Mouse (Mus musculus): ENCODE results near the gene Mslnl. TPM values are rescaled to one million over a fixed set of nuclear protein-coding genes. Genes with fewer than 3 reads are reported as not detected.
"Not testable (repeated sequence)": the region's sequence is repeated elsewhere in the genome, so short reads cannot be mapped to it uniquely, and the experiment has no call there.

Gene Mslnl
- polyA plus RNA-seq, 1 experiment from 2014 or later, result not detected

DNA sequence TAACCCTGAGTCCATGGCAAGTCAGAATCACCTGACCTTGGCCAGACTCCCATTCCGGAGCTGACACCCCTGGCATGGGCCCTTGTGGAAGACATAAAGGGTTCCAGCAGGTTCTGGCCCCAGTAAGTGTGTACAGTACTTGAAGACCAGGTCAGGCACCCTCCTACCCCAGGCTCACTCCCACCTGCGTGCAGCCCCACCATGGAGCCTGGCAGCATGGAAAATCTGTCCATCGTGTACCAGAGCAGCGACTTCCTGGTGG is 7.9 kb upstream of the Mslnl start:
- Histone ChIP-seq H3K27me3 (ENCODE audit: control insufficient read depth, insufficient read depth, low read length) (no peaks in the 10 kb centered on the region), H3K9ac (ENCODE audit: low read length) (peak overlapping the region; percentile 72), H3K27ac (ENCODE audit: low read depth, low read length) (no peak overlapping the region), H3K36me3 (ENCODE audit: control insufficient read depth, insufficient read depth, low read length) (no peaks in the 10 kb centered on the region), H3K9me3 (ENCODE audit: control insufficient read depth, low read length) (no peaks in the 10 kb centered on the region), H3K4me1 (replicated peaks; ENCODE audit: control insufficient read depth, insufficient read depth, low read length) (peaks cover 17% of the 10 kb centered on the region), H3K4me2 (ENCODE audit: low read depth, low read length, severe bottlenecking) (peak overlapping the region; percentile 86), H3K4me3 (ENCODE audit: low read depth, low read length) (peak overlapping the region; percentile 55)
- ATAC-seq (replicated peaks; ENCODE audit: low FRiP score) (0 out of 2 replicates have a peak, but pooled peaks have one; percentile 7), DNase-seq (ENCODE audit: low spot score) (no peak)
- WGBS, result 25% methylated on average over 4 of the region's 4 CpGs

DNA sequence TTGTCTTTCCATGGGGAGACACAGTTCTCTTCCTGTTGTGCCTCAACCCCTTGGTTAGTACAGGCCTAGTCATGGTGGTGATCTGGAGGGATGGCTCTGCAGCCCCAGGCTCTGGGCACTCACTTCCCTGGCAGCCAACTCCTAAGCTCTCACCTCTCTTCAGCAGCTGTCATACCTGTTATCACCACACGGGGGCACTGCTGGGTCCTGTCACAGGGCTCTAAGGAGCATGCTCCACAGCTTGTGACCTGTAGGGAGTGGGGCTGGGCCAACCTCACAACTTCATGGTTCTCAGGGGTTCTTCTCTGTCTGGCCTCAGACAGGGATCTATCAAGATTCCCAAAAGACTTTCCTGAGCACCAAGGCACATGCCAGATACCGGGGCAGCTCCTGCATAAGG is 3.8 kb upstream of the Mslnl start:
- Histone ChIP-seq H3K27me3 (ENCODE audit: control insufficient read depth, insufficient read depth, low read length) (no peaks in the 10 kb centered on the region), H3K4me1 (replicated peaks; ENCODE audit: control insufficient read depth, insufficient read depth, low read length) (peaks cover 7% of the 10 kb centered on the region), H3K36me3 (ENCODE audit: control insufficient read depth, insufficient read depth, low read length) (no peaks in the 10 kb centered on the region), H3K27ac (ENCODE audit: low read depth, low read length) (no peak overlapping the region), H3K4me2 (ENCODE audit: low read depth, low read length, severe bottlenecking) (no peak overlapping the region), H3K4me3 (ENCODE audit: low read depth, low read length) (no peak overlapping the region), H3K9me3 (ENCODE audit: control insufficient read depth, low read length) (no peaks in the 10 kb centered on the region), H3K9ac (ENCODE audit: low read length) (no peak overlapping the region)
- WGBS, result 21% methylated on average over 2 of the region's 2 CpGs
- ATAC-seq (replicated peaks; ENCODE audit: low FRiP score), result no peak
- peak; percentile 94 for DNase-seq (ENCODE audit: low spot score)

DNA sequence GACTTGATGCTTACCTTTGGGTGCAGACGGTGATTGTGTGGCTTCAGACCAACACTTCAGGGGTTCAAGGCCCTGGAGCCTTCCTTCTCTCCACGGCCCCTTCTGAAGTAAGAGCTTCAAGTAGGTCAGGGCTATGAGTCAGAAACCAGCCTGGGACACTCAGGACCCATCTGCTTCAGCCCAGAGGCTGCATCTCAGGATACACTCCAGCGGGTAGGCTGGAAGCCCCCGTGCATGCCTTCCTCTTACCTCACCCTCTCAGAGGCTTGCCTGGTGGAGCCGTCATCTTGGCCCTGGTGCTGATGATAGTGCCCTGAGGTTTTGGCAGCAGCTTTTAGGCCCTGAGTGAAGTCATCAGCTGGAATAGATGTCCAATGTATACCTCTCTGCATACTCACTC is 596 bp upstream of the Mslnl start:
- WGBS, result 87% methylated on average over 5 of the region's 5 CpGs
- no peak for DNase-seq (ENCODE audit: low spot score)
- Histone ChIP-seq H3K4me2 (ENCODE audit: low read depth, low read length, severe bottlenecking) (no peak overlapping the region), H3K4me3 (ENCODE audit: low read depth, low read length) (no peak overlapping the region), H3K9ac (ENCODE audit: low read length) (no peak overlapping the region), H3K27me3 (ENCODE audit: control insufficient read depth, insufficient read depth, low read length) (no peaks in the 10 kb centered on the region), H3K9me3 (ENCODE audit: control insufficient read depth, low read length) (no peaks in the 10 kb centered on the region), H3K4me1 (replicated peaks; ENCODE audit: control insufficient read depth, insufficient read depth, low read length) (no peaks in the 10 kb centered on the region), H3K27ac (ENCODE audit: low read depth, low read length) (no peak overlapping the region), H3K36me3 (ENCODE audit: control insufficient read depth, insufficient read depth, low read length) (no peaks in the 10 kb centered on the region)
- no peak for ATAC-seq (replicated peaks; ENCODE audit: low FRiP score)

DNA sequence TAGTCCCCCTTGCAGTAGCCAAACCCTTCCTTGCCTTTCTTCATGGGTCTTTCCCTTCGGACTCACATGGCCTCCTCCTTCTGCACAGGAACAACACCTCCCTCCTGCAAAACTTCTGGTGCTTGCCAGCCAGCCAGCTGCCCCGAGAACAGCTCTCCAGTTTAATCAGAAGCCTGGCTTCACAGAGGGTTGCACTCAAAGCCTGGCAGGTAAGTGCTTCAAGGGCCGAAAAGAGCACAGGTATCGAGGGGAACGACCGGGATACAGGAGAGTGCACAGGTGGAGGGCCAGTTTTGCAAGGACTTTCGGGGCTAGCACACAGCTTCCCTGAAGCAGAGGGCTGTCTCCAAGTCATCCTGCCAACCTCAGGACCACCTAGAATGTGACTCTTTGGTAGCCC is 3.0 kb downstream of the Mslnl start:
- ATAC-seq (replicated peaks; ENCODE audit: low FRiP score) (no peak), DNase-seq (ENCODE audit: low spot score) (no peak)
- H3K9ac ChIP-seq (ENCODE audit: low read length), result no peak overlapping the region

DNA sequence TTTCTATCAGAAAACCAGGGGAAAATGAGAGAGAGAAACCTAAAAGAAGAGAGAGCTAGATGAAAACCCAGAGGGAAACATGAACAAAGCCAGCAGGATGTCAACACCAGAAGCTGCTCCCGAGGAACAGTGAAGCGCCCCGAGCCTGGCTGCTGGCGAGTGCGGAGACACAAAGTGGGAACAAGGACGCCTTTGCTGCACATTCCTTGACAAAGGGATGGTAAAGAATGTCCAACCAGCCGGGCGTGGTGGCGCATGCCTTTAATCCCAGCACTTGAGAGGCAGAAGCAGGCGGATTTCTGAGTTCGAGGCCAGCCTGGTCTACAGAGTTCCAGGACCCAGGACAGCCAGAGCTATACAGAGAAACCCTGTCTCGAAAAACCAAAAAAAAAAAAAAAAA is 5.6 kb downstream of the Mslnl start:
- not testable (repeated sequence) for DNase-seq (ENCODE audit: low spot score); H3K9ac ChIP-seq (ENCODE audit: low read length); H3K4me1 ChIP-seq (replicated peaks; ENCODE audit: control insufficient read depth, insufficient read depth, low read length); H3K9me3 ChIP-seq (ENCODE audit: control insufficient read depth, low read length); H3K4me3 ChIP-seq (ENCODE audit: low read depth, low read length); H3K36me3 ChIP-seq (ENCODE audit: control insufficient read depth, insufficient read depth, low read length); ATAC-seq (replicated peaks; ENCODE audit: low FRiP score); H3K27me3 ChIP-seq (ENCODE audit: control insufficient read depth, insufficient read depth, low read length); H3K4me2 ChIP-seq (ENCODE audit: low read depth, low read length, severe bottlenecking); H3K27ac ChIP-seq (ENCODE audit: low read depth, low read length)
- 75% methylated on average over 12 of the region's 12 CpGs for WGBS

More for the DNA sequence above, 3.0 kb downstream of the Mslnl start:
- H3K36me3 ChIP-seq (ENCODE audit: control insufficient read depth, insufficient read depth, low read length), result no peaks in the 10 kb centered on the region
- H3K4me2 ChIP-seq (ENCODE audit: low read depth, low read length, severe bottlenecking), result no peak overlapping the region
- H3K27me3 ChIP-seq (ENCODE audit: control insufficient read depth, insufficient read depth, low read length), result no peaks in the 10 kb centered on the region
- H3K4me1 ChIP-seq (replicated peaks; ENCODE audit: control insufficient read depth, insufficient read depth, low read length), result no peaks in the 10 kb centered on the region
- H3K4me3 ChIP-seq (ENCODE audit: low read depth, low read length), result no peak overlapping the region
- no peaks in the 10 kb centered on the region for H3K9me3 ChIP-seq (ENCODE audit: control insufficient read depth, low read length)
- 84% methylated on average over 7 of the region's 7 CpGs for WGBS
- H3K27ac ChIP-seq (ENCODE audit: low read depth, low read length), result no peak overlapping the region

DNA sequence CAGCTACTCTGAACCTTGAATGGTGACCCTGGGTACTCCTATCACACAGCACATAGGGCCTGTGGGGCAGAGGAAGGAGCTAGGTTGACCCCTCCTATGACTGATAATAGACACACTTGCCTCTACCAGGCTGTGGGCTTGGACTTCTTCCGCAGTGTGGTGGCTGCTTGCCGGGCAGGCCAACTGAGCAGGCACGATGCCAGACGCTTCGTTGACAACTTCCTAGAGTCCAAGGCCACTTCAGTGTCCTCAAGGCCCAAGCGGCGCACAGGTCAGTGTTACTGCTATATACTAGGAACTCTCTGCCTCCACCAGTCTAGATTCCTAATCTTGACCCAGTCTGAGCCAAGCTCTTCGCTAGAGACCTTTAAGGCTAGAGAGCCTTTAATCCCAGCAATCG is 8.0 kb downstream of the Mslnl start:
- no peak overlapping the region for H3K4me2 ChIP-seq (ENCODE audit: low read depth, low read length, severe bottlenecking)
- ATAC-seq (replicated peaks; ENCODE audit: low FRiP score) (no peak), DNase-seq (ENCODE audit: low spot score) (no peak)
- H3K9ac ChIP-seq (ENCODE audit: low read length), result no peak overlapping the region
- no peaks in the 10 kb centered on the region for H3K9me3 ChIP-seq (ENCODE audit: control insufficient read depth, low read length)
- H3K36me3 ChIP-seq (ENCODE audit: control insufficient read depth, insufficient read depth, low read length), result no peaks in the 10 kb centered on the region
- no peak overlapping the region for H3K27ac ChIP-seq (ENCODE audit: low read depth, low read length)
- no peak overlapping the region for H3K4me3 ChIP-seq (ENCODE audit: low read depth, low read length)
- 95% methylated on average over 9 of the region's 9 CpGs for WGBS
- H3K27me3 ChIP-seq (ENCODE audit: control insufficient read depth, insufficient read depth, low read length), result no peaks in the 10 kb centered on the region
- no peaks in the 10 kb centered on the region for H3K4me1 ChIP-seq (replicated peaks; ENCODE audit: control insufficient read depth, insufficient read depth, low read length)

DNA sequence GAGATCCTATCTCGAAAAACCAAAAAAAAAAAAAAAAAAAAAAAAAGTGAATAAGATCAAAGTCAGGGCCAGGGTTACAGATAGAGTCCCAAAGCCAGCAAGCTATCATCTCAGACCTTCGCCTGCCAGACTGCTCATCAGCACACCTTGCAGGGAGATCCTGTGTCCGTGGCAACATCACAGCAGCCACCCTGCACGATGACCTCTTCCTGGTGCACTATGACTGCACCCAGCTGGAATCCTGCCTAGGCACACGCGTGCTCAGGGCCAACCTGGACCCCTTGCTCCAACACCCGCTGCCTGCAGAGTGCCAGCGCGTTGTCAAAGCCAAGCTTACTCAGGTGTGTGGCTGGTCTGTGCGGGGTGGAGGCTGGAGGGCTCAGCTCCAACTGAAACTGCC is 8.5 kb downstream of the Mslnl start:
- no peaks in the 10 kb centered on the region for H3K36me3 ChIP-seq (ENCODE audit: control insufficient read depth, insufficient read depth, low read length)
- H3K27me3 ChIP-seq (ENCODE audit: control insufficient read depth, insufficient read depth, low read length), result no peaks in the 10 kb centered on the region
- H3K4me3 ChIP-seq (ENCODE audit: low read depth, low read length), result no peak overlapping the region
- ATAC-seq (replicated peaks; ENCODE audit: low FRiP score) (no peak), DNase-seq (ENCODE audit: low spot score) (no peak)
- no peaks in the 10 kb centered on the region for H3K4me1 ChIP-seq (replicated peaks; ENCODE audit: control insufficient read depth, insufficient read depth, low read length)
- H3K27ac ChIP-seq (ENCODE audit: low read depth, low read length), result no peak overlapping the region
- no peaks in the 10 kb centered on the region for H3K9me3 ChIP-seq (ENCODE audit: control insufficient read depth, low read length)
- no peak overlapping the region for H3K4me2 ChIP-seq (ENCODE audit: low read depth, low read length, severe bottlenecking)
- WGBS, result 83% methylated on average over 10 of the region's 10 CpGs
- no peak overlapping the region for H3K9ac ChIP-seq (ENCODE audit: low read length)

DNA sequence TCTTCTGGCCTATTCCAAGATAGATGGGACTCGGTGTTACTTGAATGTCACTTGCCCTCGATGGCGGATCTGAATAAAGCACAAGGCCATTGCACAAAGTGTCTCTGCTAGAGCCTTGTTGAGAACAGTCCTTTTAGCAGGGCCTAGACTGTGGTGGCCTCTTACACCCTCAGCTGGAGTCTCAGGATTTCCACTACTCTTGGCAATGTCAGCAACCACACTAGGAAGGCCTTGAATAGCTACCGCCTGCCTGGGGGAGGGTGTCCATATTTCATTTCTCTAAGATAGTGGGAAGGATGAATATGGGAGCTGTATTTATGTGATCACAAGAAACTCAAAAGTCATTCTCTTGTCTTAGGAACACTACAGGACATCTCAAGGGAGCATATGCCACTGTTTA is 12.4 kb downstream of the Mslnl start:
- WGBS, result 97% methylated on average over 4 of the region's 4 CpGs

DNA sequence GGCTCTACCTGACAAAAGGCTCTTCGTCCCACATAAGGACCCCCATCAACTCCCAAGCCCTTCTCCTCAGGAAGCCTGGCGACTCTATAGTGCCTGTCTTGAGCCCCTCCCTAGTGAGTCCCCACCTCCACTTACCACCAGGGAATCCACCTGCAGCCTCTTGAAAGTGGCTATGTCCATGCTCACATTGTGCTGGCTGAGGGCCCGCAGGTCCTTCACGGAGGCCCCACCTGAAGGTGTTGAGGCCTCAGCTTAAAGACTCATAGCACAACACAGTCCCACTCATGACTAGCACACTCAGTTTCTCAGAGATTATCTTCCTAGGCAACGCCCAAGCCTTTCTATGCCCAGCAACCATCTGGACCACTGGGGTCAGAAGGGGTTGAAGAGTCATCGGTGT is 13.5 kb downstream of the Mslnl start:
- WGBS, result 82% methylated on average over 6 of the region's 6 CpGs
- no peaks in the 10 kb centered on the region for H3K36me3 ChIP-seq (ENCODE audit: control insufficient read depth, insufficient read depth, low read length)
- no peak overlapping the region for H3K4me2 ChIP-seq (ENCODE audit: low read depth, low read length, severe bottlenecking)
- H3K9me3 ChIP-seq (ENCODE audit: control insufficient read depth, low read length), result no peaks in the 10 kb centered on the region
- no peak for DNase-seq (ENCODE audit: low spot score)
- no peak overlapping the region for H3K9ac ChIP-seq (ENCODE audit: low read length)
- no peak for ATAC-seq (replicated peaks; ENCODE audit: low FRiP score)
- H3K4me3 ChIP-seq (ENCODE audit: low read depth, low read length), result no peak overlapping the region
- no peaks in the 10 kb centered on the region for H3K4me1 ChIP-seq (replicated peaks; ENCODE audit: control insufficient read depth, insufficient read depth, low read length)
- H3K27me3 ChIP-seq (ENCODE audit: control insufficient read depth, insufficient read depth, low read length), result no peaks in the 10 kb centered on the region
- no peak overlapping the region for H3K27ac ChIP-seq (ENCODE audit: low read depth, low read length)

More for the DNA sequence above, 12.4 kb downstream of the Mslnl start:
- no peak overlapping the region for H3K4me2 ChIP-seq (ENCODE audit: low read depth, low read length, severe bottlenecking)
- ATAC-seq (replicated peaks; ENCODE audit: low FRiP score) (no peak), DNase-seq (ENCODE audit: low spot score) (no peak)
- H3K4me3 ChIP-seq (ENCODE audit: low read depth, low read length), result no peak overlapping the region
- no peaks in the 10 kb centered on the region for H3K4me1 ChIP-seq (replicated peaks; ENCODE audit: control insufficient read depth, insufficient read depth, low read length)
- H3K9me3 ChIP-seq (ENCODE audit: control insufficient read depth, low read length), result no peaks in the 10 kb centered on the region
- no peaks in the 10 kb centered on the region for H3K27me3 ChIP-seq (ENCODE audit: control insufficient read depth, insufficient read depth, low read length)
- no peaks in the 10 kb centered on the region for H3K36me3 ChIP-seq (ENCODE audit: control insufficient read depth, insufficient read depth, low read length)
- no peak overlapping the region for H3K9ac ChIP-seq (ENCODE audit: low read length)
- no peak overlapping the region for H3K27ac ChIP-seq (ENCODE audit: low read depth, low read length)

Measured in forebrain, embryonic 11.5 days (tissue).